26 mouse cellular contexts compared by ENCODE assay signal in genomic region chr11:12865034-12865620, GRCm38 (mm10).
DNase-seq lines count a peak whose midpoint lies in the region; ATAC-seq and TF ChIP-seq lines count a peak whose summit lies in the region.
"Had no signal": no experiment of that assay in that cellular context is flagged by ENCODE, and none has a peak within 500 bp of the region (broad histone marks: within the 10 kb centered on the region; RNA-seq: fewer than 3 reads in every experiment).

No protein-coding gene starts in this region.

- no peak for TF ChIP-seq POLR2A in limb, embryonic 14.5 days (IDR thresholded peaks at IDR 0.05; ENCODE audit: borderline replicate concordance, extremely low read depth, insufficient read depth, insufficient read length)

- H3K27ac ChIP-seq in hindbrain, embryonic 16.5 days (ENCODE audit: low read depth, low read length), result no peak overlapping the region
- no peak overlapping the region for H3K27ac ChIP-seq in hindbrain, embryonic 13.5 days
- H3K27ac ChIP-seq in limb, embryonic 14.5 days (replicated peaks; ENCODE audit: low read depth, low read length), result no peak overlapping the region
- no peak overlapping the region for H3K27ac ChIP-seq in limb, embryonic 10.5 days
- H3K27ac ChIP-seq: embryonic facial prominence, embryonic 13.5 days; gastrocnemius, adult 2 months; heart, embryonic 15.5 days; hindbrain, embryonic 12.5 days had no signal

- no peak overlapping the region for H3K4me3 ChIP-seq in hindbrain, embryonic 16.5 days (ENCODE audit: low read length)
- H3K4me3 ChIP-seq in hindbrain, embryonic 13.5 days, result no peak overlapping the region
- no peak overlapping the region for H3K4me3 ChIP-seq in limb, embryonic 14.5 days (replicated peaks; ENCODE audit: low read length)
- H3K4me3 ChIP-seq in limb, embryonic 10.5 days, result no peak overlapping the region
- H3K4me3 ChIP-seq: embryonic facial prominence, embryonic 13.5 days; gastrocnemius, adult 2 months; heart, embryonic 12.5 days; heart, embryonic 15.5 days; hindbrain, embryonic 12.5 days had no signal

- ATAC-seq in hindbrain, embryonic 16.5 days, result 0 out of 2 replicates have a peak, but pooled peaks have one; percentile 50
- ATAC-seq in hindbrain, embryonic 13.5 days (ENCODE audit: low FRiP score), result no peak
- ATAC-seq in limb, embryonic 14.5 days (ENCODE audit: low FRiP score, low read depth), result no peak
- ATAC-seq: forebrain, embryonic 14.5 days; forebrain, postnatal 0 days; intestine, postnatal 0 days; Patski had no signal

- H3K4me2 ChIP-seq in hindbrain, embryonic 16.5 days (ENCODE audit: low read length), result no peak overlapping the region
- no peak overlapping the region for H3K4me2 ChIP-seq in hindbrain, embryonic 13.5 days
- H3K4me2 ChIP-seq in limb, embryonic 14.5 days (replicated peaks; ENCODE audit: low read depth, low read length, severe bottlenecking), result no peak overlapping the region
- H3K4me2 ChIP-seq: embryonic facial prominence, embryonic 13.5 days; heart, embryonic 12.5 days; heart, embryonic 15.5 days; hindbrain, embryonic 12.5 days had no signal

- no peaks in the 10 kb centered on the region for H3K27me3 ChIP-seq in hindbrain, embryonic 16.5 days (replicated peaks; ENCODE audit: control insufficient read depth, insufficient read depth, low read length)
- no peaks in the 10 kb centered on the region for H3K27me3 ChIP-seq in hindbrain, embryonic 13.5 days
- no peaks in the 10 kb centered on the region for H3K27me3 ChIP-seq in limb, embryonic 14.5 days (ENCODE audit: control insufficient read depth, insufficient read depth, low read length)
- no peaks in the 10 kb centered on the region for H3K27me3 ChIP-seq in limb, embryonic 10.5 days (ENCODE audit: low read depth, poor library complexity, severe bottlenecking)
- H3K27me3 ChIP-seq: CH12.LX; embryonic facial prominence, embryonic 13.5 days; heart, embryonic 12.5 days; heart, embryonic 15.5 days; hindbrain, embryonic 12.5 days; Patski had no signal

- H3K9ac ChIP-seq in hindbrain, embryonic 16.5 days (ENCODE audit: low read depth, low read length), result no peak overlapping the region
- H3K9ac ChIP-seq in hindbrain, embryonic 13.5 days, result no peak overlapping the region
- H3K9ac ChIP-seq in limb, embryonic 14.5 days (ENCODE audit: low read depth, low read length, severe bottlenecking), result no peak overlapping the region
- H3K9ac ChIP-seq: embryonic facial prominence, embryonic 13.5 days; forebrain, postnatal 0 days; heart, embryonic 12.5 days; heart, embryonic 15.5 days; hindbrain, embryonic 12.5 days had no signal

- no peaks in the 10 kb centered on the region for H3K36me3 ChIP-seq in hindbrain, embryonic 16.5 days (ENCODE audit: control insufficient read depth, insufficient read depth, low read length)
- no peaks in the 10 kb centered on the region for H3K36me3 ChIP-seq in hindbrain, embryonic 13.5 days
- no peaks in the 10 kb centered on the region for H3K36me3 ChIP-seq in limb, embryonic 14.5 days (ENCODE audit: control insufficient read depth, insufficient read depth, low read length)
- H3K36me3 ChIP-seq in limb, embryonic 10.5 days, result no peaks in the 10 kb centered on the region
- H3K36me3 ChIP-seq: embryonic facial prominence, embryonic 13.5 days; G1E; heart, embryonic 12.5 days; heart, embryonic 15.5 days; hindbrain, embryonic 12.5 days had no signal

- H3K9me3 ChIP-seq in hindbrain, embryonic 16.5 days (ENCODE audit: control insufficient read depth, low read length), result no peaks in the 10 kb centered on the region
- H3K9me3 ChIP-seq in hindbrain, embryonic 13.5 days, result no peaks in the 10 kb centered on the region
- no peaks in the 10 kb centered on the region for H3K9me3 ChIP-seq in limb, embryonic 14.5 days (ENCODE audit: control insufficient read depth, low read length)
- no peaks in the 10 kb centered on the region for H3K9me3 ChIP-seq in limb, embryonic 10.5 days (replicated peaks)
- H3K9me3 ChIP-seq: embryonic facial prominence, embryonic 13.5 days; G1E; heart, embryonic 12.5 days; heart, embryonic 15.5 days; hindbrain, embryonic 12.5 days had no signal

- 75% methylated on average over 2 of the region's 2 CpGs for WGBS in hindbrain, embryonic 16.5 days
- 77% methylated on average over 2 of the region's 2 CpGs for WGBS in hindbrain, embryonic 13.5 days
- 74% methylated on average over 2 of the region's 2 CpGs for WGBS in limb, embryonic 14.5 days
- WGBS in limb, embryonic 10.5 days, result 90% methylated on average over 2 of the region's 2 CpGs

- peak; percentile 56 to 76 for DNase-seq in cerebellum, postnatal 14 days
- no peak for DNase-seq in cerebellum, adult 11 months
- peak; percentile 3 for DNase-seq in limb, embryonic 14.5 days (ENCODE audit: low spot score)
- DNase-seq in limb, embryonic 10.5 days (ENCODE audit: low spot score), result no peak
- DNase-seq: adrenal gland, postnatal 10 days; adrenal gland, postnatal 36 days; B cell, adult 2 months; cerebellum, adult 8-10 months; forebrain, postnatal 0 days; gastrocnemius, adult 2 months; gastrocnemius, postnatal 14 days; heart, adult 18-20 months; heart, postnatal 10 days; heart, postnatal 4 days; kidney, adult 2 months had no signal

- no peaks in the 10 kb centered on the region for H3K4me1 ChIP-seq in hindbrain, embryonic 16.5 days (ENCODE audit: control insufficient read depth, insufficient read depth, low read depth, low read length)
- H3K4me1 ChIP-seq in hindbrain, embryonic 13.5 days (replicated peaks), result no peaks in the 10 kb centered on the region
- no peaks in the 10 kb centered on the region for H3K4me1 ChIP-seq in limb, embryonic 14.5 days (ENCODE audit: control insufficient read depth, insufficient read depth, low read length)
- H3K4me1 ChIP-seq in limb, embryonic 10.5 days, result no peaks in the 10 kb centered on the region
- H3K4me1 ChIP-seq: embryonic facial prominence, embryonic 13.5 days; heart, embryonic 12.5 days; heart, embryonic 15.5 days; hindbrain, embryonic 12.5 days had no signal

Comparison
In these comparisons a context has a peak if more than half of its experiments do, and no peak if none do; other contexts are left out.
1. DNase-seq: peak in cerebellum, postnatal 14 days (2 of 2) and limb, embryonic 14.5 days (single experiment); none in cerebellum, adult 11 months (single experiment) and limb, embryonic 10.5 days (single experiment).